Mouse (Mus musculus): ENCODE results near the gene 1700017B05Rik. TPM values are rescaled to one million over a fixed set of nuclear protein-coding genes. Genes with fewer than 3 reads are reported as not detected.

The 1700017B05Rik gene
- polyA plus RNA-seq, 2 experiments from 2014 or later, result 14.7 to 22.8 TPM

DNA sequence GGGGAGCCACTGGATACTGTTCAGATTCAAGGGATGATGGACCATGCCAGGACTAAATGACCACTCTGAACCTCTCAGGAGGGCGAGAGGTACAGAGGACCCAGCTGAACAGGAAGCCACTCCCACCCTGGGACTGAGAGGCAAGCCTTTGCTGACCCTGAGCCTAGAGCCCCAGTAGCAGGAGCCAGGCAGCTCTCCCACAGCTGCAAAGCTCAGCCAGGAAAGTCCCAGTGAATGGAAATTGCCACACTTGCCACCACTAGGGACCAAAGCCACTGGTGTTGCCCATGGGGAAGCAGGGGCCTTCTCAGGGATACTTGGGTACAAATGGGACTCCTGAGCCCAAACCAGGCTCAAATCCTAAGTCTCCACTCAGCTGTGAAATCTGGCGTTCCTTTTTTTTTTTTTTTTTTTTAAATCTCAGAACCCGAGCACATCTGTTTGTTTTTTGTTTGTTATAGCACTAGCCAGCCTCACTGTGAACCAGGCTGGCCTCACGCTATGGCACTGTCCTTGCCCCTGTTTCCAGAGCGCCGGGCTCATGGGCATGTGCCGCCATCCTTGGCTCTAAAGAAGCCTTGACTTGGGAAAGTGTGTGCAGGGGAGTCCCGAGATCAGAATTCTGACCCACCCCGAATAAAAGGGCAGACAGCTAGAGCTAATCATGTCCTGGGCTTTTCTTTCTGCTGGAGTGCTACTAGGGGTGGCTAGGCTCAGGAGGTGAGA lies 9.6 kb upstream of the 1700017B05Rik start:
- ATAC-seq, result no peak

DNA sequence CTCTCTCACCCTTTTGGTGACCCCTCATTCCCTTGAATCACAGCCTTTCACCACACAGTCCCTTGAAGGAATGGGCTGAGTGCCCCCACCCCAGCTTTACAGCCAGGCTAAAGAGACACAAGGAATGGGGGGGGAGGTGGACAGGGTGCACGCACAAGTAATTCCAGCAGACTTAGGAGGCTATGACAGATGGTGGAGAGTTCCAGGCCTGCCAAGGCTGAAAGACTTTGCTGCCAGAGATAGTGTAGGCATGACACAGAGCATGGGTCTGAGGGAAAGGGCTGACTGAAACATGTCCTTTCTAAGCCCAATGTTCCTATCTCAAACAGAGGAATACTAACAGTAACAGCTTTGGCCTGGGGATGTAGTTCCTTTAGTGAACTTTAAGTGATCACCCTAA lies 8.7 kb upstream of the 1700017B05Rik start:
- ATAC-seq, result no peak

DNA sequence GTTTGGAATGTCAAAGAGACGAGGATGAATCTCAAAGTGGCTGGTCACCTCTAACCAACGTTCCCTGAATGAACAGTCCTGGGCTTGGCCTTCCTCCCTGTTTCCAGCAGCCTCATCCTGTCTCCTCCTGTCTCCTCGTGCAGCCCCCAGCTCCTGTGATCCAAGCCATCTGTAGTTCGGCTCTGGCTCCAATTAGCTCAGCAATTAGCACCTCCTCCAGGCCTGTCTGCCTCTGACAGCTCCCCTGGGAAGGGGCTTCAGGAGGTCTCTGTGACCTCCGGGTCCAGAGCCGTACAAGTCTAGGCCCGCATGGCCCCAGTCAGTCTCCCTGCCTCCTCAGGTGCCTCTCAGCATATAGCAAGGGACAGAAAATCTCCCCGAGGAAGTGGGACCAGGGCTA lies 8.0 kb upstream of the 1700017B05Rik start:
- ATAC-seq, result no peak

DNA sequence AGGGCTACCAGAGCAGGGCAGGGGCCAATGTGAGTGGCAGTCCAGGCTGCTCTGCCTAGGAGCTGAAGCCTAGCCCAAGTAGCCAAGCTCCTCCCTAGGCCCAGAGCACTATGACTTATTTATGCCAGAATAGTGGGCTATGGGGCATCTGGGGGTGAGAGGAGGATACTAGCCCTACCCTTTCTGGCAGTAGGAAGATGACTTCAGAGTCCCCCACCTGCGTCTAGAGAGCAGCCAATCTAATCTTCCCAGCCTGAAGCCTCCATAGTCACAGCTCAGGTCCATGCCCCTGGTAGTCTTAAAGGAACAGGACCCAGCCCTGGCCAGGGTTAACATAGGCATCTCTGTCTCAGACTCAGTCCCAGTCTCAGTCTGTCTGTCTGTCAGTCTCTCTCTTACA lies 7.0 kb upstream of the 1700017B05Rik start:
- no peak for ATAC-seq

DNA sequence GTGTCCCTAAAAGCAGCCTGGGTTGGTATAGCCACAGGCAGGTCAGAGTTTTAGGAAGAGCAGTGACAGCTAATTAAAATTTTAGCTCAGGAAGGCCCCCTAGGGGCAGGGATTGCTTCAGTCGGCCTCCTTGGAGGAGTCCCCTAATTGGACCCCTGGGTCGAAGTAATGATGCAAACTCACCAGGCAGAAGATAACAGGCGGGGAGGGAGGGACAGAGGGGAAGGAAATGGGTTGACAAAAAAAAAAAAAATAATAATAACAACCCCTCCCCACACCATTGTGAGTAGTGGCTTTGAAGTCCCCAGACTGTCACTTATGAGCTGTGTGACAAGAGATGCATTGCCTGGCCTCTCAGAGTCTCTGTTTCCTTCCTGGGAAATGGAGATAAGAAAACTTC lies 6.2 kb upstream of the 1700017B05Rik start:
- ATAC-seq, result peak; percentile 35

DNA sequence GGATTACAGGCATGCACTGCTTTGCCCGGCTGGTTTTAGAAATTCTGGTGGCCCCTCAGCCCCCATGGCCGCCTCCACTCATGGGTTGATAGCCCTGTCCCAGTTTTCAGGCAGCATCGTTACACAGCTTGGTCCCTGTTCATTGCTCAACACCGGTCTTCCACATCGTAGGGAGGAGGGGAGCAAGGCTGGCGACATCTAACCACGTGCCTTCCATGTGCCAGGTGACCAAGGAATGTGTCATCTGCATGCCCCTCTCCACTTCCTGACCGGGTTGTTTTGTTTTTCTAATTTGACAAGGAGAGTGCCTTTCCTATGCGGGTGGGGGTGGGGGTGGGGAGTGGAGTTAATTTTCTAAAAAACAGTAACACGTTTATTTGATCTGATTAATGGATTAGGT lies 5.7 kb upstream of the 1700017B05Rik start:
- ATAC-seq, result no peak

DNA sequence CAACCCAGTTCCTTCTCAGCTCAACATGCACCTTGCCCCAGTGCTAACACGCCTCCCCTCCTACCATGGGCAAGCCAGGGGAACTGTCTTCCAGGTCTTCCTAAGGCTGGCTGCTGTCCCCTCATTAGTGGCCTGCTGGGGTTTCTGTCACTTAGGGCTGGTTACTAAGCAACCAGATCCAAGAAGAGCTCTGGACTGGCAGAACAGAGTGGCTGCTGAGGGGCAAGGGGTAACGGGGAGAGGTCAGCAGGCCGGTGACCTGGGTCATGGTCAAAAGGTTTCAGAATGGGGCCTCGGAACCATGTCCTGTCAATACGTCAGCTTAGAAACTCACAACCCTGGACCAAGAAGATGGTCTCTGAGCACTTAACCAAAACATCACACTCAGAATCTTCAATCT lies 5.0 kb upstream of the 1700017B05Rik start:
- ATAC-seq, result no peak

DNA sequence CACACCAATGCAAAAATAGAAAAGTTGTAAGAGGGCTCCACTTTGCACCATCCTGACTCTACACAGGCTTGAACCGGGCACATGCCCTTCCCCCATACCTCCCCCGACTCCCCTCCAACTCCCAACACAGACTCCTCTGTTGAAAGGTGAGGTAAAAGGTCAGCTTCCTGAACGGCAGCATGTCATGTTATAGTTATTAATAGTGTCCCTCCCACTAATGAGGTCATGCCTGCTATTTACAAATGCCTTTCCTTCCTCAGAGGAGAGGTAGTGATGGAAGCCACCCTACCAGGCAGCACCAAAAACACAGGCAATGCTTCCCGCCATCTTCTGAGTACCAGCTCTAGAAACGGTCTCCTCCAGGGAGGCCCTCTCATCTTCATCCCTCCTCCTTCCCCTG lies 2.7 kb upstream of the 1700017B05Rik start:
- no peak for ATAC-seq

DNA sequence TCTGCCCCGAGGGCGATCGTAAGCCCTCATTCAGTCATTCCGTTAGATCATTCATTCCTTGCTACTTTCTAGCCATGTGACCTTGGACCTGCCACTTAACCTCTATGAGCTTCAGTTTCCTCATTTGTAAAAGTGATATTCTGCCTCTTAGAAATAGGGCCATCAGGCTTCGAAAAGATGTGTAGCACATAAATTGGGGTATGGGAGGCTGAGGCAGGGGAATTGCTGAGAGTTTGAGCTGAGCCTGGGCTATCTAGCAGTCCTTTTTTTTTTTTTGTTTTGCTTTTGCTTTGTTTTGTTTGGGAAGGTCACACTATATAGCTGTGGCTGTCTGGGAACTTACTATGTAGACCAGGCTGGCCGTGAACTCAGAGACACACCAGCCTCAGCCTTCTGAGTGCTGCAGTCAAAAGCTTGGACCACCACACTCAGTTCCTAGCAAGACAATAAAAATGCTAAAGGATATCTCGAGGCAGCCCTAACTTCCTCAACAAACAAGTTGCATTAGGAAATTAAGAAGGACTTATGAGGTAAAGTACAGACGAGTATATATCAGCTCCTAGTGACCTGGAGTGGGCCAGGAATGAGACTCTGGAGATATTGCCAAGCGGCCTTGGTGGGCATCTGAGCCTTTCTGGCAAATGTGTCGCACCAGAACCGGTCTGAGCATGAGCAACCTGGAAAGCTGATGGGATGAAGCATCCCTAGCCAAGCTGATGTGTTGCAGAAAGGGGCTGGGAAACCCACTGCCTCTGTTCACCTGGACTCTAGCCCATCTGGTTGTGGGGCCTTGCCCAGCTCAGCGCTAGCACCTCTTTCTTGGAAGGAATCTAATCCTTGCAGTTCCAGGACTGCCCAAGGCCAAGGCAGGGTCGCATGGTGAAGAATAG lies 628 bp upstream of the 1700017B05Rik start:
- peak; percentile 6 for ATAC-seq

DNA sequence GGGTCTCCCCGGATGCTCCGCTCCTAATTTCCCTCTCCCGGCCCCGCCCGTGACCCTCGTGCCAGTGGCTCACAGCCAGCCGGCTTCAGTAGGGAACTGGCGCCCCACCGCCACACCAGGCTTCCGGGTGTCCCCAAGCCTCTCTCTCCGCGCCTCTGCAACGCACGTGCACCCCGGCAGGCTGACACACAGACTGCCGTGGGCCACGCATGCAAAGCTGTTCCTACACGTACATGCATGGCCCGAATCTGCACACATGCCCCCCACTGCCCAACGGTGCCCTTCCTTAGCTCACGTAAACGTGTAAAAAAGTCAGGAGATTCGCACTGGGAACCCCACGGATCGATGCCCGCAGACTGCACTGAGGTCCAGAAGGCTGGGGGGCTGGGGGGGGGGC lies 898 bp downstream of the 1700017B05Rik start:
- peak; percentile 21 for ATAC-seq

DNA sequence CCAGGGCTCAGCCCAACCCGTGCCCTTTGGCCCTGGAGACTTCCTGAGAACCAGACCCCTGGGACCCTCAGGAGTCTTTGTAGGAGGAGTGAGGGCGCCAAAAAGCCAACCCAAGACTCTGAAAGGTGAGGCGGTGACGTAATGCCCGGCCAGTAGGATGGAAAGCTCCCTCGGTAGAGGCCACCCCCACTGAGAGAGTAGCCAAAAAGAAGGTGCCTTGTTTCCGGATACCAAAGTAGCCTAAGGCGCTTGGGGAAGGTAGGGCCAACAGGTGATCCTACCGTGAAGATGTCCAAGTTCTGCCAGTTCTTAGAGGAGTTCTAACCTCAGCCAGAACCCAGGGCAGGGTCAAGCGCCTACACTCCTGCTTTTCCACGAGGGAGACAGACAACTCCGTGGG lies 1.5 kb downstream of the 1700017B05Rik start:
- ATAC-seq, result no peak

DNA sequence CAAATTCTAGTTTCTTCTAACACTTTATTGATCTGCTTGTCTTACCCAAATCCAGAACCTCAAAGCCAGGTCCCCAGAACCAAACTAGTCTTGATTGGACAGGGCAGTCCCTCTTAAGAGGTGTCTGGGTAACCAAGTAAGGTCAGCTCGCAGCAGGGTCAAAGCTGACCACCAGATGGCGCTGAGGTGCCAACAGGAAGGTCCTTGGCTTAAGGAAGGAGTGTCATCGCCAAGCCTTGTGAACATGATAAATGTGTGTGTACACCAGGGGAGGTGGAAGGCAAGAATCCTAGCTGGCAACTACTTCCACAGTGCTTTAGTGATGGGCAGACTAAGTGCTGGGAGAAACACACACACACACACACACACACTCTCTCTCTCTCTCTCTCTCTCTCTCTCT lies 2.7 kb downstream of the 1700017B05Rik start:
- ATAC-seq, result peak; percentile 53

DNA sequence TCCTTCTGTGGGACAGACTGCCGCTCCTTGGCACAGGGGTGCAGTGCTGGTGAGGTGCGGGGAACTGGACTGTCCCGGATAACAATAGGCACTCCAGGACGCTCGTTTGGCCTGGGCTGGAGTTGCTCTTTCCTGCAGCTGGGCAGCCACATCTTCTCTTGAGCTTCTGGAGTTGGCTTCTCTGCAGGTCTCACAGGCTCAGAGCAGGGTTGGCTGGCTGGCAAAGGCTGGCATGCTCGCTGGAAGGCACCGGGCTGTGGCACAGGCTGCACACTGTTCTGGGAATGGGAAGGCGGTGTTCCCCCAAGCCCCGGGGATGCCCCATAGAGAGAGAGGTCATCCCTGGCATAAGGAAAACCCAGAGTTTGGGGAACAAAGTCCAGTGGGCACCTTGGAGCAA lies 4.8 kb downstream of the 1700017B05Rik start:
- no peak for ATAC-seq

DNA sequence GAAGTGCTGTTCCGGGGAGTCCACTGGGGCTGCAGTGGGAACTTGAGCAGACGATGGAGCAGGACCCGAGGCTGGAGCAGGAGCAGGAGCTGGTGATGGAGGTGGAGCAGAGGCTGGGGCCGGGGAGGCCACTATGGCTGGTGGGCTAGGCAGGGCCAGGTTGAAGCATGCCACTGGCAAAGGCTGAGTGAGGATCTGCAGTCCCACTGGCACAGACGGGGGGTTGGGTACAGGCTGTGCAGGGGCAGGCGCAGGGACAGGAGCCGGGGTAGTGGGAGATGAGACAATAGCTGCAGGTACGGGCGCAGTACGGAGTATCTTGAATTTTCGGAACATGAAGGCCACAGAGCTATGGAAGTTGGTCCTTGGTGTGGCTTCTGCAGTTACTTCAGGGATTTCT lies 5.6 kb downstream of the 1700017B05Rik start:
- ATAC-seq, result no peak

DNA sequence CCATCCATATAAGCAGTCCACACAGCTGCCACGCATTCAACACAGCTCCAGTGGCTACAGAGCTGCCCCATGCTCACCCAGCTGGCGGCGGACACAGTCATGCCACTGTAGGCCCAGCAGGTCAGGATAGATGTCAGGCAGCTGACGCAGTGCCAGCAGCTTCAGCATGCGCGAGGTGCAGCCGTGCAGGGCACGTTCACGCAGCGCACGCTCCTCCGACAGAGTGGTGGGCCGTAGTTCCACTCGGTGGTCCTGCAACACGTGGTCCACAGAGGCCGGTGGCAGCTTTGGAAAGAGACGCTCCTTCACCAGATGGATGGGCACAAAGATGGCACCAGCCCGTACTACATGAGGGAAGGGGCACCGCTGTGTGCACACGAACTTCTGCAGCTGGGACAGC lies 6.1 kb downstream of the 1700017B05Rik start:
- ATAC-seq, result no peak

DNA sequence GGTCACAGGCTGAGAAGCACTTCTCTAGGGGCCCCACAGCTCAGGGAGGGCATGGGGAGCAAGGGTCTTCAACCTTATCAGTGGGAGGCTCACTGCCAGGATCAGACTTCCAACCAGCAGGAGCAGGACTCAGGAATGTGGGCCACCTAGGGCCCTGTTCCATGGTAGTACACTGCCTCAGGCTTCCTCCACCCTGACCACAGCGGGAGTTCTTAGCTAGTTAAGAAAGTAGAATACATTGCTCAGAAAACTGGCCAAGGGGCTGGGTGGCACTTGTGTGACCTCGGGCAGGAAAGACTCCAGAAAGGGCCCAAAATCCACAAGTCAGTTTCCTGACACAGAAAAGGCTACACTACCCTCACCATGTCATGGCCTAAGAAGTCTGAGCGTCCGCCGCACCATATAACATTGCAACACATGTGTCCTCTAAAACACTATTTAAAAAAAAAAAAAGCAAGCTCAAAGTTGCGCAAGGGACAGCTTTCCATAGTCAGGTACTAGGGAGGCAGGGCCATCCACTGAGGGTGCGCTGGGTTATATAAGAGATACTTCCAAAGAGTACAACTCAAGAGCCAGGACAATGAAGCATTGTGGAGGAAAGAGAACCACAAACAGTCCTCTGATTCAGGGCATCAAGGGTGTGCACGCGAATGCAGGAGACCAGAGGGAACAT lies 7.5 kb downstream of the 1700017B05Rik start:
- no peak for ATAC-seq

DNA sequence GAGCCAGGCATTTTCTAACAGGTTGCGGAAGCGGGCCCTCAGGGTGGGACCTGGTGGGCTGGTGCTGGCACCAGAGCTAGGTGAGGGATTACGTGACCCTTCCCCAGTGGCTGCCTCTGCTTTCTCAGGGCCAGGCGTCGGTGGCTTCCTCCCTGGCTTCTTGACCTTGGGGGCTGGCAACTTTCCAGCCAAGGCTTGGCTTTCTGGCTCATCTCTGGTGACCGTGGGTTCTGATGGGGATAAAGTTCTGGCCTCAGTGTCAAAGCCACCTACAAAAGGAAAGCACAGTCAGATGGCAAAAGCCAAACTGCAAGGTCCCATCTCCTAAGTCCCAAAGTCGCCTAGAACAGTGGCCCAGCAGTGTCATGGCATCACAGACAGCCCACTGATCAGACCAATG lies 8.4 kb downstream of the 1700017B05Rik start:
- ATAC-seq, result no peak

DNA sequence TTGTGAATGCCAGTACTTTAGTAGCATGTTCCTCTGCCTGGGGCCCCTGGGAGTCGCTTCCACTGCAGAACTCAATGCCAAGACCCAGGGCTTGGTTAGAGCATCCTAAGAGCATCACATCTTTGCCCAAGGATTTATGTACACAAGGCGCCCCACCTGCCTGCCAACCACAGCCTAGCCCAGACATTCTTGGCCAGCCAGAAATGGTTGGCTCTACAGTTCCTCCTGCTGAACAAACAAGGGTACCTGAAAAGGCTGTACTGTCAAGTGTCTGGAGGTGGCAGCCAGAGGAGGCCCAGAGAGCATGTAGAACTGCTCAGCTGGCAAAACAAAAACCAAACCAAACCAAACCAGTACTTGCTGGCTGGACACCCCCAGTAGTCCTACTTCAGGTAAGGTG lies 11.3 kb downstream of the 1700017B05Rik start:
- ATAC-seq, result no peak

DNA sequence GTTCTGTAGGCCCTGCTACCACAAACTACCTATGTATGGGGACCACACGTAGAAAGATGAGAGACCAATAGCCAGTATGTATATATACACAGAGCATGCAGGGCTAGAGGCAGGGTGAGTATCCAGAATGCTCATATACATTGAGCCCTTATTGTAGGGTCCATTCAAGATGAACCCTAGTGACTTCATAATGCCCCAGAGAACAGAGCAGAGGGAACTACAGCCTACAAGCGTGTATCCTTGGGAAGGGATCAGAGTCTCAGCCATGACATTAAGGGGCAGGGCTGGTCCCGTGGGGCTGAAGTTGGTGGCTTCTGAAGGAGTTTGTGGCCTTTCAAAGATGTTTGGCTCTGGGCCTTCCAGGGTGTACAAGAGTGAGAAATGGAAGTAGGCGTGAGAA lies 12.4 kb downstream of the 1700017B05Rik start:
- no peak for ATAC-seq

DNA sequence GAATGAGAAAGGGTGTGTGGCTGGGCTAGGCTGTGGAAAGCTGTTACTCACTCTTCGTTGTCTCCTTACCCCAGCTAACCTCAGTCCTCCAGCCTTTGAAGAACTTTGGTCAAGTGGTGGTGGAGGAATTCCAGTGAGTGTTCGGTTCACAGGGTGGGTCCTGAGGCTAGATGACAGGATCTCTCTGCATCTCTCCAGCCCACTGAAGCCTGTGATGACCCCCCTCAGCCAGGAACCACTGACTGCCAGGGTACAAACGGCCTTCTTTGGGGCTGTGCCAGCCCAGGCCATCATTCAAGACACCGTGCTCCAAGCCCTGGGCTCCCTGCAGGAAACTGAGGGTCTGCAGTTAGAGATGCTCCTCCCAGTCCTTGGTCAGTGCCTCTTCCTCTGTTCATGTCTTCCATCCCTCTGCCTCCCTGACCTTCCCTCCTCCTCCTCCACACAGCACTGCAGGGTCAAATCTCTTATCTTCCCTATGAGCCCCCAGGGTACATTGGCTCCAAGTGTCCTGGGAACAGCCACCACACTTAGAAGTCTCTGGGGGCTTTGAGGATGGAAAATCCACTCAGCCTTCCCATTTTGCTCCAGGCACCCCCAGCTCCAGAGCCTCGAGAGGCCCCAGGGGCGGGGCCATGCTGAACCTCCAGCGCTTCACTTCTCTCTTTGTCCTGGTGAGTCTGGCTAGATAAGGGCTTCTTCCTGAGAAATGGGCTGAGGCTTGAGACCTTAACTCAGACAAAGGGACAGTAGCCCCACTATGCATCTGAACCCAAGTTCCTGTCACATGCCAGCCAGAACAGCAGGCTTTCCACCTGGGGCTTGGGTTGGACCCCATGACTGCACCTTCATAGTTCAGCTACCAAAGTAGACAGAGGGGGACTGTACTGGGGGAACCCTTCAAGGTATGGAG lies 14.1 kb downstream of the 1700017B05Rik start:
- ATAC-seq, result no peak

DNA sequence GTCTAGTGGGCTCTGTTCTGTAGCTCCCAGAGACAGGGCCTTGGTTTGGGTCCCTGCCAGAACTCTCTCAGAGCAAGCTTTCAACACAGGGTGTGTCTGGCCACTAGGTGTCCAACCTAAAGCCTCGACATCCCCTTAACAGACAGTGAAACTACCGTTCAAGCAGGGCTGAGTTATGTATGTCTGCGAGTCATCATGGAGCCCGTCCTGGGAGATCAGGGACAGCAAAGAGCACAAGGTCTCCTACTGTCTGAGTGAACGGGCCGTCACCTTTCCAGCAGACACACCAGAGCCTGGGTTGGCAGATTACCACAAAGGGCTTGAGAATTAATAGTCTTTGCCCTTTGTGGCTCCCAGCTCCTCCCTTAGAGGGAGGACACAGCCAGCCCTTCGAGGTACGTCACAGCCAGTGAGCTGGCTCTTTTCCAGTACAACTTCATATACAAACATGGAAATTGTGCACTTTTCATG lies 15.2 kb downstream of the 1700017B05Rik start:
- ATAC-seq, result no peak

DNA sequence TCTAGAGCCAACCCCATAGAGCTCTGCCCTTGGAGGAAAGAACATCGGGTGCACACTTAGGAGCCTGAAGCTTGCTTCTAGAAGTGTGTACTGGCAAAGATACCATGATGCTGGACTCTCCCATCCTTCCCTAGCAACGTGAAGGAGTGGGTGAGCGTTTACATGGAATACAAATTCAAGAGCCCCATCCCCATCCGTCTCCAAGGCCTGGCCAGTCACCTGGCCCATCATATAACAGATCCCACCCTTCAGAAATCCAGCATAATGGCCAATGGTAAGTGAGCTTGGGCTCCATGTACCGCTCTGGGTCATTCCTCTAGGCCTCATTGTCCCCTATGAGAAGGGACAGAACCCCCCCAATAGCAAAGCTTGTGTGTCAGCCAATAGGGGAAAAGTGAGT lies 15.9 kb downstream of the 1700017B05Rik start:
- no peak for ATAC-seq
